Mouse (Mus musculus): Measurements from ENCODE around the gene Trp53i13. TPM values are rescaled to one million over a fixed set of nuclear protein-coding genes. Genes with fewer than 3 reads are reported as not detected.

Gene Trp53i13
- total RNA-seq, 1 experiment from 2014 or later = 7.6 TPM

DNA sequence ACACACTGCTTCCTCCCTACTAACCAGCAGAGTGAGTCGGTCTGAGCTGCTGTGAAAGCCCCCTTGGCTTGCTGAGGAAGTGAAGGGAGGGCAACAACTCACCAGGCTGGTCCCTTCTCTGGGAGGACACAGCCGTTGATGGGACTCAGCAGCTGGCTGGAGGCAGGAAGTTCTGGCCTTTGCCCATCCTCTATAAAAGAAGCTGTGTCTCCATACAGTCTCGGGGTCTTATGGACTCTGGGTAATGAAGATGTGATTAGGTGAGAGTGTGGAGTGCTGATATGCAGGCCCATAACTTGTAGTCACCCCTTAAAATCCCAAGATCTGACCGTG lies 21.5 kb downstream of the Trp53i13 start:
- no peak for ATAC-seq (ENCODE audit: extremely low read depth, insufficient number of reproducible peaks, low FRiP score, poor library complexity, severe bottlenecking)

DNA sequence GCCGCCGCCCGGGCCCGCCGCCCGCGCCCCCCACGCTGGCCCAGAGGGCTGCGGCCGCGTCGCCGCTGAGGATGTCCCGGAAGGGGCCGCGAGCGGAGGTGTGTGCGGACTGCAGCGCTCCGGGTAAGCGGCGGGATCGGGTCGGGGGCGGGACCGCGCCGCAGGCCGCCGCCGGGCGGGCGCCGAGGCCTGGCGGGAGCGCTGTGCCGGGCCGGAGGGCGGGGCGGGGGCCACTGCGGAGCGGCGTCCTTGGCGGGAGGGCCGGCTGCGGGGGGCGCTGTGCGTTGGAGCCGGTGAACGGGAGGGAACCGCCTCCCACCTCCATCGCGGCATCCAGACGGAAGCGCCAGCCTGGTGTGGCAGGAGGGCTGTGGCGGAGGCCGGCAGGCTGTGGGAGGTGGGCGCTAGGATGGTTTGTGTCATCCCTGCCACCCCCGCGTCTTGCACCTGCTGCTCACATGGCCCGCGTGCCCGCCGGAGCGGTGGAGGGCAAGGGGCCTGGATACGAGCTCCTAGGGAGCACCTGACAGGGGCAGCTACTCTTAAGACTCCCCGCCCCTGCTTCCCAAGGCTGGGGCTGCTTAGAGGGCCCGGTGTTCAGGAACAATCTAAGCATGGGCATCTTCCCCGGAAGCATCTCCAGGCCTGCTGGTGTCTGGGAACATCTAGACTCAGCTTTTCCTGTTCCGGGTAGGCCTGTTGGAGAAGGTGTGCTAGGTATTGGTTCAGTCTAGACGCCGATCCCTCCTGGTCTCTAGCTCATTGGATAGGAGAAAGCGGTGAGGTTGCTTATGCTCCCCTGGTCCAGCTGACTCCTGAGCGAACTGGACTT lies 22.1 kb downstream of the Trp53i13 start, which contains the start of gene Git1:
Gene Git1, plus strand, starts transcription at position 51 of the 832 bp plus-strand sequence.
- no peak for ATAC-seq (ENCODE audit: extremely low read depth, insufficient number of reproducible peaks, low FRiP score, poor library complexity, severe bottlenecking)

DNA sequence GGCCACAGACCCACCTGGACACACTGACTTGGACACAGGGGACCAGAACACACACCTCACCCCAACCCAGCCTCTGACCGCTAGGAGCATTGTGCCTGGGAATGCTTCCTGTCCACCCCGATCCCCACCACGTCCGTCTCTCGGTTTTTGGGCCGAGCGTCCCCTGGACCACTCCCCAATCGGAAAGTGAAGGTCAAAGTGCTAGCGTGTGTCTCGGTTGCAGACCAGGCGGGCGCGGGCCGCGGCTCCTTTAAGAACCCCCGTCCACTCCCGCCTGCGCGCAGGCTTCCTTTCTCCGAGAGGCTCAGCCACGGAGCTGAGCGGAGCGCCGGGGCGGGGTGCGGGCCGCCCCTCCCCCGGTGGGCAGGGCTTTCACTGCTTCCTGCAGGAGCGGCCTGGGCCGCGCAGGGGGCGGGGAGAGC lies 22.9 kb downstream of the Trp53i13 start:
- peak; percentile 64 for ATAC-seq (ENCODE audit: extremely low read depth, insufficient number of reproducible peaks, low FRiP score, poor library complexity, severe bottlenecking)

DNA sequence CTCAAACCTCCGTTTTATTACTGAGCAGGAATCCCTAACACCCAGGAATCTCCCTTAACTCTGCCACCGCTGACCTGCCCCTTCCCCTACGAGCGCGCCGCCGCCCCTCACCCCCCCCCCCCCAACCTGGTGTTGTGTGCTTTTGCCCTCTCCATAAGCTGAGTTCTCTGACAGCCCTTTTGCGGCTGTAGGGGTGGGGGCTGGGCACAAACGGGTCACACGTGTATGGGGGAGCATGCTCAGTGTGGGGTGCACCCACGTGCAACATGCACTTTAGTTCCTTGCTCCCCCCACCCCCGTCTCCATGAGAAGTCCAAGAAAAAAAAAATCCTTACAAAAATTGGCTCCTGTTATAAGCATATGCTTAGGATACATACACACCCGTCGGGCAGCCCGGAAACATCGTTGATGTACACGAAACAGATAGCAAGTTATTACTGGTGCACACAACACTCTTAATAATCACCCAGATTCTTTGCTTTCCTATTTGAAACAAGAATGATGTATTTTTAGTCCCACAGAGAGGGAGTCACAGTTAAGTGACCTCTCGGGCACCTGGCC lies 23.4 kb downstream of the Trp53i13 start:
- ATAC-seq (ENCODE audit: extremely low read depth, insufficient number of reproducible peaks, low FRiP score, poor library complexity, severe bottlenecking) = no peak

DNA sequence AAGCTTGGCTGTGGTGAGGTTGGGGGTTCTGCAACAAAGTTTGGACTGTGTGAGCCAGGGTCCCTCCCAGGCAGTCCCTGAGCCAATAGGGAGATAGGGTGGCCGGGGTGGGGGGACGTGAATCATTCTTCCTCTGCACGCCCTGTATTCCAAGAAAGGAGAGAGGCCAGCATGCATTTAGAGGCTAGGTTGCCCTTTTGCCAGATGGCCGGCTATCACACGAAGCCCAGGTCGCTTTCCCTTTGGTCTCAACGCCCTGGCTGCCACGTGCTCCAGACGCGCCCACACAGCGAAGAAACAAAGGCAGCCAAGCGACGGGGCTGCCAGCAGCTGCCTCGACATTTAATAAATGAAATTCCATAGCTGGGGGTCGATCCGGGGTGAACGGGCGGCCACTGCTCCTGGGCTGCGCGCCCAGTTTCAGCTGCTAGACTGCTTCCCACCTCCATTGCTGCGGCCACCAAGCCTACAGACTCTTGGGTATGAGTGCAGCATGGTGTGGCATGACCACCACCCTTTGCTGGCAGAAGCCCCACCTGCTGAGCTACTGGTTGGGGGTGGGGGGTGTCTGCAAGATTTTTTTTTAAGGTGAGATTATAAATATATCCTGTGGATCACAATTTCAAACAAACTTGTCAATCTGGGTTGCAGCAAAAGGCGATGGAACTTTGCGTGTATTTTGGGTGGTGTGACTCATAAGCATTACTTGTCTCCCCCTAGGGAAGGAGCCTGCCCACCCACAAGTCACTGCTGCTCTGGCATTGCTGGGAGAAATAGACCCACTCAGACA lies 24.1 kb downstream of the Trp53i13 start:
- no peak for ATAC-seq (ENCODE audit: extremely low read depth, insufficient number of reproducible peaks, low FRiP score, poor library complexity, severe bottlenecking)

DNA sequence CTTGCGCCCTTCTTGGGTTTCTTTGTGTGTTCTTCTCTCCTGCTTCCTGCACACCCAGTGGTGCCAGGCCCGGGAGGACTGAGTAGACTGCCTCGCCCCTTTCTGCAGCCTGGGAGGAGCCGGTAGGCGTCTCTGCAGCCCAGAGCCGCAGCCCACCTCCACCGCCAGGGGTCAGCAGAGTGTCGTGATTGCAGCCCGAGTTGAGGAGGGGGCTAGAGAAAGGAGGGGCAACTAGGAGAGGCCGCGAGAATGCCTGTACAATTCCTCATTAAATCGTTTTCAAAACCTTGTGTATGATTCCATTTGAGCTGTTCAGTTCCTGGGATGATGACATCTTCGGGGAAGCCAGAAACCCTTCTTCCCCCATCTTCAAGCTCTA lies 24.7 kb downstream of the Trp53i13 start:
- ATAC-seq (ENCODE audit: extremely low read depth, insufficient number of reproducible peaks, low FRiP score, poor library complexity, severe bottlenecking) = peak; percentile 58

DNA sequence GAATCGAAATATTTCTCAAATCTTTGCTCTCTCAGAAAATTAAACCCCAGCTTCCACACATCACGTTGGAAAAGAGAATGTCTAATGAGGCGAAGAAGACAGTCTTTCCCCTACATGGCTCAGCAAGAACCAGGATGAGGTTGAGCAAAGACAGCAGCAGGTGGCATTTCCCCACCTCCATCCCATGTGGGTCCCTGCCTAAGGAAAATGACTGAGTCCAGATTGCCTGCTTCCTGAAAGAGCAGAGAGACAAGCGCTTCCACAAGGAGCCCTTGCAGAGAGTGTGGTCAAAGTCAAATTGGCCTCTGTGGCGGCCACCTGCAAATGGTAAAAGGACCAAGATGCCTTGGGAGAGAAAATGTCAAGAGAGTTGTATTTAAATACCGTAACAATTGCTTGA lies 25.3 kb downstream of the Trp53i13 start:
- ATAC-seq (ENCODE audit: extremely low read depth, insufficient number of reproducible peaks, low FRiP score, poor library complexity, severe bottlenecking) = no peak

DNA sequence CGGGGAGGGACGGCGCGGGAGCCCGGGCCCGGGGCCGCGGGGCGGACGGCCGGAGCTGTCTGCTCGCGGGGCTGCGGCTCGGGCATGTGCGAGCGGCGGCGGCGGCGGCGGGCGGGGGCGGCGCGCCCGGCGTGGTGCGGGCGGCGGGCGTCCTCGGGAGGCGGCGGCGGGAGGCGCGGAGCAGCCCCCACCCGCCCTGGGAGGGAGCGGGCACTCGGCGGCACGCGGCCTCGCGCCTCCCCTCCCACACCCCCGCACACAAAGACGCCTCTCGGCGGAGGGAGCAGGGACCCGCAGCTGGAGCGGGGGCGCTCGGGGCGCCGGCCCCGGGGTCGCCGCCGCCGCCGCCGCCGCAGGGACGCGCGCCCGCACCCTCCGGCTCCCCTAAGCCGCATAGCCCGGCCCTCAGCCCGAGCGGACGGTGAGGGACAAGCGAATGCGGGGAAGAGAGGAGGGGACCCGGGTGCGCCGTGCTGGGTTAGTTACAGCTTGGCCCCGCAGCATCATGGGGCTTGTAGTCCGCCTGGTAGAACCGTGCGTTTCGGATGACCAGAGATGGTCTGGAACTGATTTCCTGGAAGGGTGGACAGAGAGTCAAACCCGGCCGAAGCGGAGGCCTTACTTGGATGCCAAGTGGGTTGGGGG lies 26.1 kb downstream of the Trp53i13 start, which contains the start of gene Ankrd13b:
Gene Ankrd13b, minus strand, starts transcription at position 88 of the 645 bp plus-strand sequence.
- no peak for ATAC-seq (ENCODE audit: extremely low read depth, insufficient number of reproducible peaks, low FRiP score, poor library complexity, severe bottlenecking)

DNA sequence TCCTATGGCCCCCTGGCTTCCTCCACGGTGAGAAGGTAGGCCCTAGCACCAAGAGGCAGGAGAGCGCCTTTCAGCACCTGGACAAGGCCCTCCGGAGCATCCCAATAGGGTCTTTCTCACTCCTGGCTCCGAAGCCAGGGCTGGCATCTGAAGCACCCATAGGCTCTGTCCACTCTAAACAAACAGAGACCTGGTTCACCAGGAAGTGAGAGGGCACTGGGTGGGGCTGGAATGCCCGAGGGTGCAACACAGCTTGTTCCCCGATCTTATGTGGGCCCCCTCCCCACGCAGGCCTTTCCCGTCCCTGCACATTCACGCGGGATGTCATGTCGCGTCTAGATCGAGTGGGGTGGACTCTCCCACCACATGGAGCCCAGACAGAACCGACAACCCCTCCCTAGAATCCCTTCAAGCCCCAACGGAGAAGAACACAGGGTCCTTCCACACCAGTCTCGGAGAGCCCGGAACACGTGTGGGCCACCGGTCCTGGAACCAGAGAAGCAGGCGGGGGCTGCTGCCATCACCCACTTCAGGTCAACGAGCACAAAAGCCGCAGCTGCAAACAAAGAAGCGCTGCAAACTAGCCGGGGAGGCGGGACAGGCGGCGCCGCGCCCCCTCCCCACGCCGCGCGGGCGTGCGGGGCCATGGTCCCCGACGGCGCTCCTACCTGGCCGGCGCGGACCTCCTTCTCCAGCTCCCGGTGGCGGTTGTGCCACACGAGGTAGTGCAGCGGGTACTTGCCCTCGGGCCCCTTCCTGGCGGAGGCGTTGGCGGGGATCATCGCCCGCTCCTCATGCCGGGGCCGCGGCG lies 26.8 kb downstream of the Trp53i13 start:
- ATAC-seq (ENCODE audit: extremely low read depth, insufficient number of reproducible peaks, low FRiP score, poor library complexity, severe bottlenecking) = no peak

DNA sequence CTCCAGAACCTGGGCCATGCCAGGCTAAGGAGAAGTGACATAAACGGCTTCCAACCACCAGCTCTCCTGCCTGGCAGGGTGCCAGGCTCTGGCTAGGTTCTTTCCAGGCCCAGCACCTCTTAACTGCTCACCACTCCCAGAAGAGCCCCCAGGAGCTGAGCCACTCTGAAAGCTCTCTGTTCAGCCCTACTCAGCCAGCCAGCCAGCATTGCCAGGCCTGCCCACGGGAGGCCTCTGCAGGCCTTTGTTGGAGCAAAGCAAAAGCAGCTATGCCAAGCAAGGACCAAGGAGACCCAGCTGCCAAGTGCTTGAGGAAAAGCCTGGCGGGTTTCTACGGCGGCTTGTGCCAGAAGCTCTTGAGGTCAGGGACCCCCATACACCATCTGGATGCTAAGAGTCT lies 29.0 kb downstream of the Trp53i13 start:
- no peak for ATAC-seq (ENCODE audit: extremely low read depth, insufficient number of reproducible peaks, low FRiP score, poor library complexity, severe bottlenecking)

DNA sequence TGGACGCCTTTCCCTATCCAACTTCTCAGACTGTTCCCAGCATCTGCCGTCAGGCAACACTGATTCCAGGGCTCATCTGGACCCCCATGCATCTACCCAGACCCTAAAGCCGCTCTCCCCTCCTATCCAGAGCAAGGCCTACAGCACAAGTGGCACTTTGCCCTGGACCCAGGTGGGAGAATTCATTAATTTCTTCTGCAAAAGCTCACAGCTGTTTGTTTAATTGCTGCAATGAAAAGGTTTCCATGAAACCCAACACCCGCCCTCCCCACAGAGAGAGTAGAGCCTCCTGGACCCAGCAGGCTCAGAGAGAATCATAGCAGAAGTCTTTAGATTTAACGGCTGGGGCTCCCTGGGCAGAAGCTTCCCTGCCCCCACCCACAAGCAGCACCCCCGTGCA lies 30.6 kb downstream of the Trp53i13 start:
- ATAC-seq (ENCODE audit: extremely low read depth, insufficient number of reproducible peaks, low FRiP score, poor library complexity, severe bottlenecking) = no peak

DNA sequence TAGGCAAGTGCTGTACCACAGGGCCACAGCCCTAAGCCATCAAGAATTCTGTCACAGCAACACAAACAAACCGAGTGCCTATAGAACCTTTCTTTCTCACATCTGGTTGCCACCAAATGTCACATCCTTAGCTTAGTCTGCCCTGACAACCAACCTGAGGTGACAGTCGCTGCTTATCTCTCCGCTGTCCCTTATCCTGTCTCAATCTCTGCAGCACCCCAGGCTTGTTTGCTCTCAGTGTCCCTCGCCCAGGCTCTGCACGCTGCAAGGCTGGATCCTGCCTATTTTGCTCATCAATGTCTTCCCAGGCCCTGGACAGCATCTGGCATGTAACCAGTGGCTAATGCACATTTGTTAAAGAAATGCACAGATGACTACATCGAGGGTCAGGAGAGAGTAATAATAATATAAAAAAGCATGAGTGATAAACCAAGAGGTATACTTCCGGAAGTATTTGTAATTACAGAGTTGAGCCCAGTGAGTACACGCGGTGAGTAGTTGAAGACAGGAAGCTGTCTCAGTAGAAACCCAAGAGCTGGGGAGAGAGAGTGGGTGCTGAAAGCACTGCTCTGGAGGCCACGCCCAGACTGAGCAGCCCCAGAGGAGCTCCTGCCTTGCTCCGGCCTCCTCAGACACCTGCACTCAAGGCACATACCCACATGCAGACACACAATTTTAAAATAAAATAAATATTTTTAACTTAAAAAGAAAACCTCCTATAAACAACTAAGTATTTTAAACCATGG lies 32.1 kb downstream of the Trp53i13 start:
- no peak for ATAC-seq (ENCODE audit: extremely low read depth, insufficient number of reproducible peaks, low FRiP score, poor library complexity, severe bottlenecking)

DNA sequence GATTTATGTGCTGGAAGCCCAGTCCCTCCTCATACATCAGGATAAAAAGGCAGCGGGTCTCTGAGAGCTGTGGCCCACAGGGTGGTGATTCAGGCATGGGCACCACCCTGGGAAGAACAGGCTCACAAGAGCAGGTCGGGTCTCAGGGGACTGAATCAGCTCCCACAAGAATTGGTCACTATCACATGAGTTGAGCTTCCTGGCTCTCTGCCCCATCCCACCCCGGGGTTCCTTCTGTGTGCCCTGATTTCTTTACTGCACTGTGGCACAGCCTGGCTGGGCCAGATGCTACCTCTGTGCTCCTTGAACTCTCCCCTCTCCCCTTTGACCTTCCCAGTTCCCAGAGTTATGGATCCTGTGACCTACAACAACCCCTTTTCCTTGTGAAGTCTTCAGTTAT lies 32.7 kb downstream of the Trp53i13 start:
- no peak for ATAC-seq (ENCODE audit: extremely low read depth, insufficient number of reproducible peaks, low FRiP score, poor library complexity, severe bottlenecking)

DNA sequence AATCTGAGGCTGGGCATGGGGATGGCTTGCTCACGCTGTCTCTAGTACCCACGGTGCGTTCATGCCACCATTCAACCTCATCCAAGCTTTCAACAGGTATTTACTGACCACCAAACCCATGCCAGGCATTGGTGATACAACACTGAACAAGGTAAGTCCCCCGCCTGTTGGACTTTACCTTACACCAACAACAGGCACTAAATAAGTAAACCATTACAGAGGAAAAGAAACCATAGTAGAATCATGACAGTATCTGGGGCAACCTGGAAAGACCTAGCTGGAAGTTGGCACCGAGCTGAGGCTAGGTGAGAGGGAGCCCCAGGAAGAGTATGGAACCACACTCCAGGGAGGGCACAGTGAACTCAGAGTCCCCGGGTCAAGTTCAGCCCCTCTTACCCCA lies 38.9 kb downstream of the Trp53i13 start:
- ATAC-seq (ENCODE audit: extremely low read depth, insufficient number of reproducible peaks, low FRiP score, poor library complexity, severe bottlenecking) = no peak

DNA sequence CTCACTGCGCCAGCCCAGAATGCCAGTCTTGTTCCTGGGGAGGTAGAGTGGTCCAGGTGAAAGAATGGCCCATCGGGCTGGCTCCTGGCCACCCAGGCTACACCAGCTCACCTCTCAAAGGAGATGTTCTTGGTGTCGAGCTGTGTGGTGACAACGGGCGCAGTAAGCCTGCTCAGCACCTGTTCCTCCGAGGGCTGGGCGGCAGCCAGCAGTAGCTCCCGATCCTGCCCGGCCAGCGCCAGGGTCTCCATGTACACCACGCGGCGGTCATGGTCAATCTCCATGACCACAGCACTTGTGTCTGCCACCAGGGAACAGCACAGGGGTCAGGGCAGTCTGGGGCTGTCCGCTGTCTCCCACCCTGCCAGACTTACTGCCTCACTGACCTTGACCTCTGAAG lies 39.6 kb downstream of the Trp53i13 start:
- ATAC-seq (ENCODE audit: extremely low read depth, insufficient number of reproducible peaks, low FRiP score, poor library complexity, severe bottlenecking) = no peak

DNA sequence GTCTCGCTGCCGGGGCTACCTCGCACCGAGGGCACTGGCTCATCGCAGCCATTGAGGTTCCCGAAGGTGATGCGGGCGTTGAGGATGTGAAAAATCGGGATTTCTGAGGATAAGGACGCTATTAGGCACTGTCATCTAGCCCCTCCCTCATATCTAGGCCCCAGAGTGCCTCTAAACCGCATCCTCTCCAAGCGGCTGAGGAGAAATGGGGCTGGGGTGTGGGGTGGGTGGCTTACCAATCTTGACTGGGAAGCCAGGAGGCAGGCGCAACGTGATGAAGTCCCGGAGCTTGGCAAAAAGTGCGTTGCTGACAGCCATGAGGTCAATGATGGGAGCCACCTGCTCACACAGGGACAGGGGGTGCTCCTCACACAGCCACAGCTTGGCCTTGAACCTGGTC lies 43.0 kb downstream of the Trp53i13 start:
- no peak for ATAC-seq (ENCODE audit: extremely low read depth, insufficient number of reproducible peaks, low FRiP score, poor library complexity, severe bottlenecking)

DNA sequence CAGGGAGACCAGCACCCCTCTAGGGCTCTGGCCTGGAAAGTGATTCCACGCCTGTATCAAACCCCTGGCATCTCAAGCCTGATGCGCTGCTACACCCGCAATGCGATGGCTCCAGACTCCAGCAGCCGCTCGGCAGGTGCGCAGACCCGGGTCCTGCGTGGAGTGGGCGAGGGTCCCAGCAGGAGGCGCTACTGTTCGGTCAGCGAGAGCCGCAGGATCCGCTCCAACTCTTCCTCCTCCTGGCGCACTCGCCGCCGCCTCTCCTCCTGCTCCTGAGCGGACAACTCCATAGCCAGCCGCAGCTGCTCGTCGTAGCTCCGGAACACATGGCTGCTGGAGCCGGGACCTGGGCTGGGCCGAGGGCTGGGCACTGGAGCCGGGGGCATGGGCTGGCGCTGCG lies 44.4 kb downstream of the Trp53i13 start:
- ATAC-seq (ENCODE audit: extremely low read depth, insufficient number of reproducible peaks, low FRiP score, poor library complexity, severe bottlenecking) = no peak

DNA sequence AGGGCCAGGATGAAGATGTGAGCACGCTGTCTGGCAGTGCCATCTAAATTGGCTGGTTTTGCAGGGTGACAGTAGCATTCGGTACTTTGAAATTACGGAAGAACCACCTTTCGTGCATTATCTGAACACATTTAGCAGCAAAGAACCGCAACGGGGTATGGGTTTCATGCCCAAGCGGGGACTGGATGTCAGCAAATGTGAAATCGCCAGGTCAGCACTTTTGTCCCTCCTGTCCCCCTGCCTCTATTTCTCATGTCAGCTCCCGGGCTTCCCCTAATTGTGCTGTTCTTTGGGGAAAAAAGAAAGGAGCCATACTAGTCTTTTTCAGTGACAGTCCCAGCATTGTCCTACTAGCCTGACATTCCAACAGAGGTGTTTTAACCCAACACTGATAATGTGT lies 47.4 kb downstream of the Trp53i13 start:
- no peak for ATAC-seq (ENCODE audit: extremely low read depth, insufficient number of reproducible peaks, low FRiP score, poor library complexity, severe bottlenecking)

All from neutrophil, adult 5-6 weeks (primary cell).